Mouse (Mus musculus) A20 (cell line): Measurements from ENCODE around the gene Fcgr2b.

Experiments
- DNase-seq: peaks from one replicate; pipeline ENCODE4 v3.0.0-alpha.2; 2011; ENCODE audit warnings: low read depth, low spot score

Fcgr2b gene

GRCm38 (mm10) chr1:170926941-170927340 is 49.4 kb downstream of the Fcgr2b start:
- no peak for DNase-seq

- DNase-seq: peak; percentile 41
Observed at GRCm38 (mm10) chr1:170924485-170924884, 51.9 kb downstream of the Fcgr2b start.

GRCm38 (mm10) chr1:170919308-170919707 is 57.0 kb downstream of the Fcgr2b start:
- DNase-seq: no peak

GRCm38 (mm10) chr1:170915657-170916056 is 60.7 kb downstream of the Fcgr2b start:
- no peak for DNase-seq

GRCm38 (mm10) chr1:170912891-170913615 is 63.3 kb downstream of the Fcgr2b start, which contains the start of gene Fcrlb:
TSS of gene Fcrlb (minus strand) at chr1:170912941.
- DNase-seq: no peak

- DNase-seq: no peak
Observed at GRCm38 (mm10) chr1:170911907-170912660, 64.3 kb downstream of the Fcgr2b start.
